Mouse (Mus musculus): ENCODE measurements around the gene Sertad2. TPM values are rescaled to one million over a fixed set of nuclear protein-coding genes. Genes with fewer than 3 reads are reported as not detected.
A peak's percentile ranks its signal among the peaks of the same experiment; 100 is the strongest.

The Sertad2 gene
- polyA plus RNA-seq, 1 experiment, result 20.9 TPM

DNA sequence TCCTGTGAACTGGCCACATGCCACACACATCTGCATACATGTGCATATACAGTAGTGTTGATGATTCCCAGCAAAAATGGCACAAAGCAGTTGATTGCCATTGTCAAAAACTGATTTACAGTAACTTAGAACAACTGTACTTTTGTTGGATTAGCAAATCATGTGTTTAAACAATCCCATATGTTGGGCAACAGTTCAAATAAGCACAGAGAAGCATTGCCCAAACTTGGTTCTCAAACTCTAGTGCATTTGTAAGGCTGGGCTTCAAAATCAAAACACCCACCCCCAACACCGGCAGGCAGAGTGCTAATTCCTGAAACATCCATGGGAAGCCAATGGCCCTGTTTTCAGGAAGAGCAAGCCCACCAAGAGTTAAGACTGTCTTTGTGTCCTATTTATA lies 108.1 kb downstream of the Sertad2 start:
- Histone ChIP-seq H3K79me2 (ENCODE audit: control insufficient read depth, insufficient read depth) (peaks cover 44% of the 10 kb centered on the region), H3ac (ENCODE audit: control insufficient read depth, insufficient read length) (no peak overlapping the region), H3K4me3 (no peak overlapping the region), H3K4me2 (ENCODE audit: low read depth) (no peak overlapping the region), H3K36me3 (ENCODE audit: control insufficient read depth, insufficient read depth) (peaks cover 22% of the 10 kb centered on the region), H3K27me3 (ENCODE audit: control insufficient read depth, insufficient read depth, insufficient read length) (no peaks in the 10 kb centered on the region)
- TF ChIP-seq CEBPB (IDR thresholded peaks at IDR 0.05; ENCODE audit: insufficient read depth, poor library complexity, severe bottlenecking) (no peak), POLR2A (IDR thresholded peaks at IDR 0.05; ENCODE audit: insufficient read length, low read depth) (no peak), MYOD1 (IDR thresholded peaks at IDR 0.05; ENCODE audit: control insufficient read depth in 1 of 3, insufficient read length in 2 of 3, low read depth in 2 of 3) (no peak), POLR2AphosphoS2 (IDR thresholded peaks at IDR 0.05; ENCODE audit: insufficient read length, low read depth) (no peak), REST (IDR thresholded peaks at IDR 0.05; ENCODE audit: insufficient read depth, insufficient read length) (no peak), E2F4 (IDR thresholded peaks at IDR 0.05; ENCODE audit: insufficient read depth) (no peak), SRF (IDR thresholded peaks at IDR 0.05; ENCODE audit: control insufficient read depth, insufficient read length, low read depth) (no peak)

DNA sequence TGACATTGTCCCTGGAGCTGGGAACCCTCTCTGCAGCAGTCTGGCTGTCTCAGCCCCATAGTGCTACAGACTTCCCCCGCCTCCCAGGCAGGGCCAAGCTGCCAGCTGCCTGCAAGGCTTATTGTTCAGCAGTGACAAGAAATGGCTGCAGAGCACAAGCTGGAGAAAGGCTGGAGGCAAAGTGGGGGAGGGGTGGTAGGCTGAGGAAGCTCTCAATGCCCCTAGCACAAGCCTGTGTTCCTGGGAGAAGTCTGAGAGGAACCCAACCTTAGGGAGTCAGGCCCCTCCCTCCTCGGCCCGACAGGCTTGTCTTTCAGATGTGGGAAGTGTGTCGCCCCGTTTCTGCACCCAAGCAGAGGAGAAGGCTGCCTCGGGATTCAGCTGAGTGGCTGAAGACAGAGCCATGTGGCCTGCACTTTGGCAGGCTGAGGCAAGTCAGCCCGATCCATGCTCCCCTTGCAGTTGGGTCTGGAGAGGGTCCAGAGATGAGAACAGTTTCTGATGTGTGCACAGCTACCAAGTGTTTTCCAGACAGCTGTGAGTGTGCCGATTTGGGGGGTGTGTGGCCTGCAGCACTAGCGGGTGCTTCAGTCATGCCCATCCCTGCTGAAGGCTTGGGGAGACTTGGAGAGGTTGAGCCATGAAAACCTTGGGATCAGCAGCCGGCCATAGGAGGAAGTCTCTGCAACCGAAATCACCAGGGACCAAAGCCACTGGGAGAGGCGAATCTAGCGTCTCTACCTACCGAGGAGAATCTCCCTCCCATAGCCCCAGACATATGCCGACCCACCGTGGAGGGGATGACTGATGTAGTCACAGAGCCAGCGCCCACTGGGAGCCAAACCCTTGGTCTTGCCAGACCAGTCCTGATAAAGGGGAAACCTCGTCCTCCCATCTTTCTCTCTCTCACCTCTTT lies 113.0 kb downstream of the Sertad2 start:
- no peak overlapping the region for H3K4me3 ChIP-seq
- H3ac ChIP-seq (ENCODE audit: control insufficient read depth, insufficient read length), result no peak overlapping the region
- no peaks in the 10 kb centered on the region for H3K27me3 ChIP-seq (ENCODE audit: control insufficient read depth, insufficient read depth, insufficient read length)
- no peak overlapping the region for H3K4me2 ChIP-seq (ENCODE audit: low read depth)
- peaks cover 3% of the 10 kb centered on the region for H3K36me3 ChIP-seq (ENCODE audit: control insufficient read depth, insufficient read depth)
- H3K79me2 ChIP-seq (ENCODE audit: control insufficient read depth, insufficient read depth), result peaks cover 11% of the 10 kb centered on the region
- no peak for TF ChIP-seq E2F4 (IDR thresholded peaks at IDR 0.05; ENCODE audit: insufficient read depth)
- TF ChIP-seq MAX (IDR thresholded peaks at IDR 0.05; ENCODE audit: low read depth), result no peak
- TF ChIP-seq USF1 (IDR thresholded peaks at IDR 0.05; ENCODE audit: low read depth), result no peak
- TF ChIP-seq POLR2A (IDR thresholded peaks at IDR 0.05; ENCODE audit: insufficient read length, low read depth), result no peak
- TF ChIP-seq SRF (IDR thresholded peaks at IDR 0.05; ENCODE audit: control insufficient read depth, insufficient read length, low read depth), result no peak
- no peak for TF ChIP-seq REST (IDR thresholded peaks at IDR 0.05; ENCODE audit: insufficient read depth, insufficient read length)
- no peak for TF ChIP-seq POLR2AphosphoS2 (IDR thresholded peaks at IDR 0.05; ENCODE audit: insufficient read length, low read depth)
- TF ChIP-seq MYOG (IDR thresholded peaks at IDR 0.05; ENCODE audit: control insufficient read depth in 1 of 3, insufficient read depth in 1 of 3, insufficient read length in 2 of 3, low read depth in 2 of 3), result no peak
- no peak for TF ChIP-seq CEBPB (IDR thresholded peaks at IDR 0.05; ENCODE audit: insufficient read depth, poor library complexity, severe bottlenecking)
- TF ChIP-seq TCF12 (IDR thresholded peaks at IDR 0.05; ENCODE audit: insufficient read depth, poor library complexity, severe bottlenecking), result no peak

DNA sequence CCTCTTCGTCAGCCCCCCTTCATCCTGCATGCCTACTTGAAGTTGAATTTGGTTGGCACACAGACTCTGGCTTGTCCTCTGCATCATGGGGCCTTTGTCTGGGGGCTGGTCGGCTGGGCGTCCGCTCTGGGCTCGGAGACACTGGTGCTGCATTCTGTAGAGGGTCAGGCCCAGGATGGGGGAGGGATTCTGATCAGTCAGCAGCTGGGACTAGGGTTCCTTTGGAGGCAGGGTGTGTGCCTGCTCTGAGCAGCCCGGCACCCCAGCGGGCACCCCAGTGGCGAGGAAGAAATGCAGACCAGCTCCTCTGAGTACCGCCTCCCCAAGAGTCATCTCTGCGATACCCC lies 113.6 kb downstream of the Sertad2 start:
- H3K36me3 ChIP-seq (ENCODE audit: control insufficient read depth, insufficient read depth), result peaks cover 3% of the 10 kb centered on the region
- no peaks in the 10 kb centered on the region for H3K27me3 ChIP-seq (ENCODE audit: control insufficient read depth, insufficient read depth, insufficient read length)
- no peak overlapping the region for H3K4me2 ChIP-seq (ENCODE audit: low read depth)
- H3K4me3 ChIP-seq, result no peak overlapping the region
- H3ac ChIP-seq (ENCODE audit: control insufficient read depth, insufficient read length), result no peak overlapping the region
- peaks cover 5% of the 10 kb centered on the region for H3K79me2 ChIP-seq (ENCODE audit: control insufficient read depth, insufficient read depth)
- TF ChIP-seq POLR2AphosphoS2 (IDR thresholded peaks at IDR 0.05; ENCODE audit: insufficient read length, low read depth) (peak; percentile 5), SRF (IDR thresholded peaks at IDR 0.05; ENCODE audit: control insufficient read depth, insufficient read length, low read depth) (no peak)

DNA sequence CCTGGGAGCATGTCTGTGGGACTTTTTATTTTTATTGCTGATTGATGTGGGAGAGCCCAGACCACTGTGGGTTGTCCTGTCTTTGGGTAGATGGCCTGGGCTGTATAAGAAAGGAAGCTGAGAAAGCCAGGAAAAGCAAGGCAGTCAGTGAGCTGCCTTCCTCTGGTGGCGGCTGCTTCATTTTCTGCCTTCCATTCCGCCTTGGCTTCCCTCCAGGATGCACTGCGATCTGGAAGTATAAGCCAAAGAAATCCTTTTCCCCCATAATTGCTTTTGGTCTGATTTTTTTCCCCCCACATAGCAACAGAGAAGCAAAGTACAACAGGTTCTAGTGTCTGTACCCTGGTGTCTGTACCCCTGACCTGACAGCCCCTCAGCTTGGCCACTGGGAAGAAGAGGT lies 116.0 kb downstream of the Sertad2 start:
- Histone ChIP-seq H3ac (ENCODE audit: control insufficient read depth, insufficient read length) (no peak overlapping the region), H3K36me3 (ENCODE audit: control insufficient read depth, insufficient read depth) (no peaks in the 10 kb centered on the region), H3K4me2 (ENCODE audit: low read depth) (no peak overlapping the region), H3K27me3 (ENCODE audit: control insufficient read depth, insufficient read depth, insufficient read length) (no peaks in the 10 kb centered on the region), H3K4me3 (no peak overlapping the region), H3K79me2 (ENCODE audit: control insufficient read depth, insufficient read depth) (no peaks in the 10 kb centered on the region)
- TF ChIP-seq POLR2AphosphoS2 (IDR thresholded peaks at IDR 0.05; ENCODE audit: insufficient read length, low read depth) (no peak), TCF12 (IDR thresholded peaks at IDR 0.05; ENCODE audit: insufficient read depth, poor library complexity, severe bottlenecking) (no peak), TCF3 (IDR thresholded peaks at IDR 0.05; ENCODE audit: insufficient read length, low read depth) (no peak), MAX (IDR thresholded peaks at IDR 0.05; ENCODE audit: low read depth) (no peak), USF1 (IDR thresholded peaks at IDR 0.05; ENCODE audit: low read depth) (no peak), CEBPB (IDR thresholded peaks at IDR 0.05; ENCODE audit: insufficient read depth, poor library complexity, severe bottlenecking) (no peak), E2F4 (IDR thresholded peaks at IDR 0.05; ENCODE audit: insufficient read depth) (no peak), SRF (IDR thresholded peaks at IDR 0.05; ENCODE audit: control insufficient read depth, insufficient read length, low read depth) (no peak), POLR2A (IDR thresholded peaks at IDR 0.05; ENCODE audit: insufficient read length, low read depth) (no peak), MYOD1 (IDR thresholded peaks at IDR 0.05; ENCODE audit: control insufficient read depth in 1 of 3, insufficient read length in 2 of 3, low read depth in 2 of 3) (no peak)

Measured in myocyte (in vitro differentiated cells).